Mouse (Mus musculus) midbrain, embryonic 11.5 days (tissue): ENCODE measurements around the gene Cldn4. TPM values are rescaled to one million over a fixed set of nuclear protein-coding genes. Genes with fewer than 3 reads are reported as not detected.

ENCODE experiments used
- ATAC-seq: fragments of 200-750 bp; cut with Nextera tagmentation; 2 replicates; pipeline ENCODE4 v1.8.0; 2017; ENCODE audit warnings: moderate TSS enrichment, moderate library complexity; ENCODE audit not compliant: low FRiP score
- DNase-seq: peaks from one replicate; pipeline ENCODE4 v3.0.0; 2015; ENCODE audit warnings: low spot score; ENCODE audit errors: missing footprints
- H3K27ac ChIP-seq: fragments of 300-500 bp; sonication (generic); 2 replicates; pipeline ENCODE4 v1.5.1; 2014; ENCODE audit warnings: low read depth, low read length
- H3K27me3 ChIP-seq: fragments of 300-500 bp; sonication (generic); 2 replicates; pipeline ENCODE4 v1.6.1; 2014; ENCODE audit warnings: mild to moderate bottlenecking, low read length, moderate library complexity, mixed read lengths; ENCODE audit not compliant: control insufficient read depth, insufficient read depth
- H3K36me3 ChIP-seq: fragments of 300-500 bp; sonication (generic); 2 replicates; pipeline ENCODE4 v1.6.1; 2014; ENCODE audit warnings: mild to moderate bottlenecking, low read length, moderate library complexity, mixed read lengths; ENCODE audit not compliant: control insufficient read depth, insufficient read depth
- H3K4me1 ChIP-seq: fragments of 300-500 bp; sonication (generic); 2 replicates; pipeline ENCODE4 v1.6.1; 2014; ENCODE audit warnings: low read length; ENCODE audit not compliant: control insufficient read depth, insufficient read depth
- H3K4me2 ChIP-seq: fragments of 300-500 bp; sonication (generic); 2 replicates; pipeline ENCODE4 v1.6.1; 2014; ENCODE audit warnings: mild to moderate bottlenecking, moderate library complexity
- H3K4me3 ChIP-seq: fragments of 300-500 bp; sonication (generic); 2 replicates; pipeline ENCODE4 v1.5.1; 2014; ENCODE audit warnings: low read depth, low read length
- H3K9ac ChIP-seq: fragments of 300-500 bp; sonication (generic); 2 replicates; pipeline ENCODE4 v1.6.1; 2014; ENCODE audit warnings: low read length
- H3K9me3 ChIP-seq: fragments of 300-500 bp; sonication (generic); 2 replicates; pipeline ENCODE4 v1.6.1; 2016; ENCODE audit warnings: low read length; ENCODE audit not compliant: control insufficient read depth
- WGBS: fragments of 180-500 bp; shearing (Covaris S2); extraction: QIAGEN DNeasy Blood & Tissue Kit; methylation state at CpG from one replicate; pipeline ENCODE4 v1.1.7; 2014; 5-methylcytosine and 5-hydroxymethylcytosine counted together
- polyA plus RNA-seq: library from polyadenylated mRNA; unstranded; fragments of >200 nt; fragmentation: Nextera tagmentation; extraction: Ambion mirVana; gene quantifications from 2 replicates; pipeline ENCODE4 v1.2.1, GENCODE M21; 2014

The Cldn4 gene
- polyA plus RNA-seq, 1 experiment from 2014 or later: 2.5 TPM

DNA sequence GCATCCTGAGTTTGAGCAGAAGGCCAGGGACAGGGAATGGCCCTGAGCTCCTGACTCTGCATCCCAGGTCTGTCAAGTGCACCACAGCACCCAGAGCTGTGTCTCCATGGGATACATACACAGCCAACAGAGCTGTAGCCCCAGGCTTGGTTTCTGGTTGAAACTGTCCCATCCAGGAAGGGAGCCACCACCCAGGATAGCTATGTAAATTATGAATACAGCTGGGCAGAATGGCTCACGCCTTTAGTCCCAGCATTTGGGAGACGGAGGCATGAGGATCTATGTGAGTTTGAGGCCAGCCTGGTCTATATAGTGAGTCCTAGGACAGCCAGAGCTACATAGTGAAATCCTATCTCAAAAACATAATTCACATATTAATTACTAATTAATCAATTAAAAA lies 16.7 kb downstream of the Cldn4 start:
- H3K4me2 ChIP-seq: no peak overlapping the region
- no peak for DNase-seq
- peaks cover 4% of the 10 kb centered on the region for H3K4me1 ChIP-seq
- no peak overlapping the region for H3K27ac ChIP-seq
- ATAC-seq: no peak
- WGBS: 90% methylated on average over 2 of the region's 2 CpGs
- H3K4me3 ChIP-seq: no peak overlapping the region
- H3K9ac ChIP-seq: no peak overlapping the region
- no peaks in the 10 kb centered on the region for H3K27me3 ChIP-seq
- H3K36me3 ChIP-seq: no peaks in the 10 kb centered on the region
- H3K9me3 ChIP-seq: no peaks in the 10 kb centered on the region

DNA sequence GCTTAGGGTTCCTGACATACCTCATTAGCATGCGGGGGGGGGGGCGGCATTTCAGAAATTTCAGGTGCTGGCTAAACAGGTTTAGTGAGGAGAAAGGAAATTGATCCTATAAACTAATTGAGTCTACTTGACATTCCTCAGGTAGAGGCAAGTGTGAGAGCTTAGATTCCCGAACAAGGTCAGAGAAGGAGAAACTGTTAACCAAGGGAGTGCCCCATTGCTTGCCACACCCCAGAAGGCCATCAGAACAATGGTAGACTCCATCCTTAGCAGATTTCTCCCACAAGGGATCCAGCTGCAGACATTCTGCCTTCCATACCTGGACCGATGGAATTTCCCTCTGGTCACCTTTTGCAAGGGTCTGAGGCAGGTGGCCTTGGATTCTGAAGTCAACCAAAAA lies 20.0 kb downstream of the Cldn4 start:
- ATAC-seq: no peak

GRCm38 (mm10) chr5:134923141-134923540 lies 23.6 kb downstream of the Cldn4 start:
- H3K4me2 ChIP-seq: no peak overlapping the region
- DNase-seq: no peak
- no peaks in the 10 kb centered on the region for H3K36me3 ChIP-seq
- H3K4me1 ChIP-seq: no peaks in the 10 kb centered on the region
- H3K4me3 ChIP-seq: no peak overlapping the region
- no peaks in the 10 kb centered on the region for H3K9me3 ChIP-seq
- H3K27ac ChIP-seq: no peak overlapping the region
- WGBS: 77% methylated on average over 6 of the region's 6 CpGs
- ATAC-seq: no peak
- H3K27me3 ChIP-seq: no peaks in the 10 kb centered on the region
- no peak overlapping the region for H3K9ac ChIP-seq

More for the DNA sequence above, 20.0 kb downstream of the Cldn4 start:
- no peak for DNase-seq
- H3K27me3 ChIP-seq: no peaks in the 10 kb centered on the region
- no peaks in the 10 kb centered on the region for H3K4me1 ChIP-seq
- H3K4me2 ChIP-seq: no peak overlapping the region
- H3K4me3 ChIP-seq: no peak overlapping the region
- no peaks in the 10 kb centered on the region for H3K9me3 ChIP-seq
- no peak overlapping the region for H3K9ac ChIP-seq
- H3K36me3 ChIP-seq: no peaks in the 10 kb centered on the region
- 82% methylated on average over 4 of the region's 4 CpGs for WGBS
- no peak overlapping the region for H3K27ac ChIP-seq

DNA sequence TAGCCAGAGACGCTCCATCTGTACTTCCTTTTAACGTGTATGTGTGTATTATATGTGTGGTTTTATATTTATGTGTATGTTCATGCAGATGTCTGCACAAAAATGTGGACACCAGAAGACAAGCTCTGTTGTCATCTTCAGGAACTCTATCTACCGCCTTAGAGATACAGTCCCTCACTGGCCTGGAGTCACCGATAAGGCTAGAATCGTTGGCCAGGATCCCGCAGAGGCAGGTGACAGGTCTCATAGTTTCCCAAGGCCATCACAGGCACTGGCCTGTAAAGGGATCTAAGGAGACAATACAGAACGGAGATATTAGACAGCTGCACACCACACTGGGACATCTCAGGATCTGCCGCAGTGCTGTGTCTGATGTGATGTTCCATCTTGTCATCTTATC lies 25.6 kb downstream of the Cldn4 start:
- Histone ChIP-seq H3K4me1 (no peaks in the 10 kb centered on the region), H3K36me3 (no peaks in the 10 kb centered on the region), H3K9ac (no peak overlapping the region), H3K4me2 (no peak overlapping the region), H3K4me3 (no peak overlapping the region), H3K27ac (no peak overlapping the region), H3K27me3 (no peaks in the 10 kb centered on the region), H3K9me3 (no peaks in the 10 kb centered on the region)
- ATAC-seq (no peak), DNase-seq (no peak)
- WGBS: 92% methylated on average over 8 of the region's 8 CpGs

DNA sequence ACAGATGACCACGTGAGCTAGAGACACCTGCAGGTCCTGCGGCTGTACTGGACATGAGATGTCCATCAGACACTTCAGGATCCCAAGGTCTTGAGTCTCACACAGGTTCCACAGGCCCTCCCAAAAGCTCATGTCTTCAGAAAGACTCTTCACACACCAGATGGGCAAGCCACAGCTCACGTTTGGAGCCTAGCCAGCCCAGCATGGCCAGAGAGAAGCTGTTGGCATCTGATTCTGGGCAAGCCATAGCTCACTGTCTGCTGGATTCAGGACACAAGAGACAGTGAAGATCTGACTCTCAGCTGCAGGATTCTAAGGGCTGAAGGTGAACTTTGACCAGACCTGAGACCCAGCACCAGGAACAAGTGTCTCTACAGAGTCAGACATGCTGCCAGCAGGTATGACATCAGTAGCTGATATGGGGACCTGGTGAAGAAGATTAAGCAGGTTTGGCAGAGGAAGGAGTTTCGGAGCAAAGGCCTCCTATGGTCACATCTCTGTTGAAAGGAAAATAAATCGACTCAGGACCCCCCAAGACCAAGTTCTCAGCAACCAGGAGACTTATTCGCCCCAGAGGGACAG lies 26.5 kb downstream of the Cldn4 start:
- no peaks in the 10 kb centered on the region for H3K9me3 ChIP-seq
- H3K36me3 ChIP-seq: no peaks in the 10 kb centered on the region
- no peaks in the 10 kb centered on the region for H3K27me3 ChIP-seq
- no peaks in the 10 kb centered on the region for H3K4me1 ChIP-seq
- no peak overlapping the region for H3K27ac ChIP-seq
- H3K4me3 ChIP-seq: no peak overlapping the region
- no peak overlapping the region for H3K9ac ChIP-seq
- no peak for DNase-seq
- no peak for ATAC-seq
- 80% methylated on average over 6 of the region's 6 CpGs for WGBS
- H3K4me2 ChIP-seq: no peak overlapping the region

DNA sequence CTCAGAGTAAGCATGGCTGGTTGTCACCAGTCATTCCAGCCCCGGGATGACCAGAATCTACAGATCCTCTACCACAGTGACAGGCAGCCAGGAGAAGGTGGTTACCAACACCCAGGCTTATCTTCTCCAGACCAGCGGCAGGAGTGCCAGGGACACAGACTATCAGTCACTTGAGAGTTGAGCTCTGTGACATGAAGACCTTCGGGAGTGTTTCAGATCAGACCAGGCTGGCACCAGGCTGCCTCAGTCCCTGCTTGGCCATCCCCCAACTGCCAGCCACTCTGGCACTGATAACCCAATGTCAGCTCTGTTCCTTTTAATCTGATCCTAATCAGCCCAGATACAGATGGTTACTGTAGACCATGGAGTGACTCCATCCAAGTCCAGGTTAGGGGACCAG lies 27.6 kb downstream of the Cldn4 start:
- Histone ChIP-seq H3K36me3 (no peaks in the 10 kb centered on the region), H3K9ac (no peak overlapping the region), H3K4me3 (no peak overlapping the region), H3K4me1 (no peaks in the 10 kb centered on the region), H3K4me2 (no peak overlapping the region), H3K27ac (no peak overlapping the region), H3K9me3 (no peaks in the 10 kb centered on the region), H3K27me3 (no peaks in the 10 kb centered on the region)
- DNase-seq (no peak), ATAC-seq (no peak)
- 94% methylated on average over 3 of the region's 3 CpGs for WGBS

- no peak for ATAC-seq
- no peaks in the 10 kb centered on the region for H3K27me3 ChIP-seq
- H3K4me1 ChIP-seq: no peaks in the 10 kb centered on the region
- no peak overlapping the region for H3K4me3 ChIP-seq
- H3K27ac ChIP-seq: no peak overlapping the region
- no peak for DNase-seq
- H3K4me2 ChIP-seq: no peak overlapping the region
- 50% methylated on average over 16 of the region's 16 CpGs for WGBS
- H3K36me3 ChIP-seq: no peaks in the 10 kb centered on the region
- no peaks in the 10 kb centered on the region for H3K9me3 ChIP-seq
- no peak overlapping the region for H3K9ac ChIP-seq
These were observed 28.5 kb downstream of the Cldn4 start for GRCm38 (mm10) chr5:134918071-134918832.

GRCm38 (mm10) chr5:134915311-134915710 lies 31.4 kb downstream of the Cldn4 start, which contains the start of gene Cldn13:
Gene Cldn13, minus strand, starts transcription at chr5:134915526.
- Histone ChIP-seq H3K4me3 (no peak within 1 kb of the TSS), H3K27ac (no peak within 1 kb of the TSS), H3K9ac (no peak within 1 kb of the TSS), H3K36me3 (no peaks in the 10 kb centered on the region), H3K27me3 (no peaks in the 10 kb centered on the region), H3K4me1 (no peaks in the 10 kb centered on the region), H3K9me3 (no peaks in the 10 kb centered on the region), H3K4me2 (no peak within 1 kb of the TSS)
- 83% methylated on average over 8 of the region's 8 CpGs for WGBS
- DNase-seq: no peak
- no peak for ATAC-seq

GRCm38 (mm10) chr5:134914510-134914909 lies 32.2 kb downstream of the Cldn4 start:
- no peaks in the 10 kb centered on the region for H3K9me3 ChIP-seq
- H3K27me3 ChIP-seq: no peaks in the 10 kb centered on the region
- DNase-seq (no peak), ATAC-seq (no peak)
- no peak overlapping the region for H3K27ac ChIP-seq
- no peak overlapping the region for H3K4me3 ChIP-seq
- no peaks in the 10 kb centered on the region for H3K36me3 ChIP-seq
- WGBS: 89% methylated on average over 8 of the region's 8 CpGs
- no peak overlapping the region for H3K9ac ChIP-seq
- no peak overlapping the region for H3K4me2 ChIP-seq
- H3K4me1 ChIP-seq: no peaks in the 10 kb centered on the region
